Mouse (Mus musculus): ENCODE measurements at regions not wholly inside any gene's neighbourhood (a gene's known extent, or its start where the extent isn't known, plus 50 kb on each side); places are given as distances from the start of the nearest gene placed in this dataset.

- H3K4me1 ChIP-seq (ENCODE audit: control insufficient read depth, insufficient read depth), result no peaks in the 10 kb centered on the region
- H3K9me3 ChIP-seq (replicated peaks; ENCODE audit: control insufficient read depth, low read length), result no peaks in the 10 kb centered on the region
- H3K4me3 ChIP-seq (ENCODE audit: low read depth, low read length), result no peak overlapping the region
- H3K4me2 ChIP-seq (ENCODE audit: low read depth, low read length), result no peak overlapping the region
- ATAC-seq (ENCODE audit: insufficient read depth, low read depth) (no peak), DNase-seq (ENCODE audit: low spot score) (no peak)
- no peaks in the 10 kb centered on the region for H3K36me3 ChIP-seq (replicated peaks; ENCODE audit: control insufficient read depth, insufficient read depth, low read length)
- TF ChIP-seq CTCF (IDR thresholded peaks at IDR 0.05; ENCODE audit: low read depth) (no peak), EP300 (IDR thresholded peaks at IDR 0.05; ENCODE audit: low read depth) (no peak)
- H3K27ac ChIP-seq (ENCODE audit: low read depth), result no peak overlapping the region
- no peak overlapping the region for H3K9ac ChIP-seq (replicated peaks; ENCODE audit: low read depth, low read length)
- H3K27me3 ChIP-seq (ENCODE audit: control insufficient read depth, insufficient read depth, low read length), result no peaks in the 10 kb centered on the region
- 73% methylated on average over 7 of the region's 7 CpGs for WGBS
These were observed 53.8 kb upstream of the Lrig3 start for GRCm38 (mm10) chr10:125912207-125912606.

Measured in heart, postnatal 0 days (tissue).